Mouse (Mus musculus) stomach, embryonic 14.5 days (tissue): ENCODE results near the gene Pigu. TPM values are rescaled to one million over a fixed set of nuclear protein-coding genes. Genes with fewer than 3 reads are reported as not detected.

Experiments used
- ATAC-seq: fragments of 200-750 bp; cut with Nextera tagmentation; 2 replicates; pipeline ENCODE4 v1.8.0; 2017; ENCODE audit warnings: low read depth, moderate TSS enrichment; ENCODE audit not compliant: insufficient number of reproducible peaks, insufficient read depth, low FRiP score
- H3K27ac ChIP-seq: fragments of 300-500 bp; sonication (generic); 2 replicates; pipeline ENCODE4 v1.5.1; 2014; ENCODE audit warnings: mild to moderate bottlenecking, low read length, moderate library complexity, mixed read lengths
- H3K27me3 ChIP-seq: fragments of 300-500 bp; sonication (generic); 2 replicates; pipeline ENCODE4 v1.6.1; 2014; ENCODE audit warnings: low read length, control low read depth, mixed read lengths; ENCODE audit not compliant: control insufficient read depth, insufficient read depth
- H3K36me3 ChIP-seq: fragments of 300-500 bp; sonication (generic); 2 replicates; pipeline ENCODE4 v1.6.1; 2014; ENCODE audit warnings: mild to moderate bottlenecking, control low read depth, low read length, moderate library complexity, mixed read lengths; ENCODE audit not compliant: control insufficient read depth, insufficient read depth
- H3K4me1 ChIP-seq: fragments of 300-500 bp; sonication (generic); 2 replicates; pipeline ENCODE4 v1.6.1; 2014; ENCODE audit warnings: low read length, control low read depth, mixed read lengths; ENCODE audit not compliant: control insufficient read depth, insufficient read depth
- H3K4me2 ChIP-seq: fragments of 300-500 bp; sonication (generic); replicated peaks from 2 replicates; pipeline ENCODE4 v1.6.1; 2014; ENCODE audit warnings: low read depth, low read length, control low read depth
- H3K4me3 ChIP-seq: fragments of 300-500 bp; sonication (generic); 2 replicates; pipeline ENCODE4 v1.5.1; 2014; ENCODE audit warnings: low read depth, low read length, control low read depth
- H3K9ac ChIP-seq: fragments of 300-500 bp; sonication (generic); replicated peaks from 2 replicates; pipeline ENCODE4 v1.6.1; 2014; ENCODE audit warnings: low read depth, mild to moderate bottlenecking, control low read depth, low read length, moderate library complexity, mixed read lengths
- H3K9me3 ChIP-seq: fragments of 300-500 bp; sonication (generic); 2 replicates; pipeline ENCODE4 v1.6.1; 2016; ENCODE audit warnings: low read depth, low read length, control low read depth; ENCODE audit not compliant: control insufficient read depth
- WGBS: fragments of 180-500 bp; shearing (Covaris S2); extraction: QIAGEN DNeasy Blood & Tissue Kit; methylation state at CpG from one replicate; pipeline ENCODE4 v1.1.7; 2014; 5-methylcytosine and 5-hydroxymethylcytosine counted together
- polyA plus RNA-seq: library from polyadenylated mRNA; unstranded; fragments of >200 nt; fragmentation: Nextera tagmentation; extraction: Ambion mirVana; gene quantifications from 2 replicates; pipeline ENCODE4 v1.2.1, GENCODE M21; 2014

The Pigu gene
- polyA plus RNA-seq, 1 experiment from 2014 or later = 62.5 TPM

DNA sequence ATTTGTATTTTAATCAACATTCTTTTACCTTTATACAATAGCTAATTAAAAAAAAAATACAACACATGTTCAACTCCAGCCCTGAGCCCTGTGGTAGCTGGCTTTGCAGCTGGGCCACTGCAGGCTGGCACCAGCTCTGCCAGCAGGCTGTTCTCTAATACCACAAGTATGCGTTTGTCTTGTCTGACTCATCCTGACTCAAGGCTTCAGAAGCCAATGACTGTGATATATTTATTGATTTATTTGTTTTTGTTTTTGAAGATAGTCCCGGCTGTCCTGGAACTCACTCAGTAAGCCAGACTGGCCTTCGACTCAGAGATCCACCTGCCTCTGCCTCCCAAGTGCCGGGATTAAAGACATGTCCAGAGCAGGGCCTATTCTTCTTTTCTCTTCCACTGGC lies 63.3 kb downstream of the Pigu start:
- Histone ChIP-seq H3K9ac (no peak overlapping the region), H3K27me3 (no peaks in the 10 kb centered on the region), H3K4me3 (no peak overlapping the region), H3K4me2 (no peak overlapping the region), H3K4me1 (no peaks in the 10 kb centered on the region), H3K9me3 (no peaks in the 10 kb centered on the region), H3K27ac (no peak overlapping the region), H3K36me3 (peaks cover 44% of the 10 kb centered on the region)
- no peak for ATAC-seq
- WGBS = 90% methylated on average over 4 of the region's 4 CpGs

DNA sequence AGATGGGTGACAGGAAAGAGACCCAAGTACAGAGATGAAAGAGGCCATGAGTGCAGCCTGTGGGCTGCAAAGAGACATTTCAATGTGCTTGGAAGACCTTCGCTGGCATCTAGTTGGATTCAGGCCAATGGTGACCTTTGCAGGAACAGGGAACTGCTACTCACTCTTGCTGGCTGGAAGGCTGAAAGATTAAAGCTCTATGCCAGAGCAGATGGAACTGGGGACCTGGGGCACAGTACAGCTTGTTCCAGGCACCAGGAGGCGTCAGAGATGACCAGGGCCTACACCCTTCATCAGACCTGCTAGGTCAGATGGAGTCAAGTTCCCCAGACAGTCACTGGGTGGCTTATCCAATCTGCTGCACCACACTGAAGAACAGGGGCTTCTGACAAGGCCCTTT lies 63.8 kb downstream of the Pigu start:
- Histone ChIP-seq H3K4me2 (no peak overlapping the region), H3K4me1 (no peaks in the 10 kb centered on the region), H3K9me3 (no peaks in the 10 kb centered on the region), H3K27me3 (no peaks in the 10 kb centered on the region), H3K9ac (no peak overlapping the region), H3K4me3 (no peak overlapping the region), H3K27ac (no peak overlapping the region), H3K36me3 (peaks cover 38% of the 10 kb centered on the region)
- 90% methylated on average over 2 of the region's 2 CpGs for WGBS
- ATAC-seq = no peak

DNA sequence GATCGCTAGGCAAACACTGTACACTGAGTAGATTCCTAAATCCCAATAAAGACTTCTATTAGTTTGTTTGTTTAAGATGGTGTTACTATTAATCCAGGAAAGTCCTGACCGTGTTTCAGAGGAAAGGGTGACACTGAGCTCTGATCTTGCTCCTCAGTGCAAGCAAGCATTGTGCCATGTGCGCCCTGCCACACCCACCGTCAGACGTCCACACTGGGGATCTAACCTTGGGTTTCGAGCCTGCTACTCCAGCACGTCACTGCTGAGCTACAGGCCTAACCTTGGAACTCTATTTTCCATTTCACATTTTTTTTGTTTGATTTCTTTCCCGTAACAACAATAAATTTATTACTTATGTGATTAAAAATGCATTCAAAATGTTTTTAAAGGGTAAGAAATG lies 67.2 kb downstream of the Pigu start:
- no peak overlapping the region for H3K4me3 ChIP-seq
- no peak overlapping the region for H3K4me2 ChIP-seq
- H3K36me3 ChIP-seq = peaks cover 13% of the 10 kb centered on the region
- ATAC-seq = no peak
- no peaks in the 10 kb centered on the region for H3K4me1 ChIP-seq
- H3K9ac ChIP-seq = no peak overlapping the region
- no peak overlapping the region for H3K27ac ChIP-seq
- no peaks in the 10 kb centered on the region for H3K27me3 ChIP-seq
- H3K9me3 ChIP-seq = no peaks in the 10 kb centered on the region
- WGBS = 86% methylated on average over 8 of the region's 8 CpGs

- no peak for ATAC-seq
- WGBS = 82% methylated on average over 4 of the region's 4 CpGs
- H3K27ac ChIP-seq = no peak overlapping the region
- no peak overlapping the region for H3K4me3 ChIP-seq
- H3K9me3 ChIP-seq = no peaks in the 10 kb centered on the region
- H3K4me2 ChIP-seq = no peak overlapping the region
- H3K27me3 ChIP-seq = no peaks in the 10 kb centered on the region
- H3K4me1 ChIP-seq = no peaks in the 10 kb centered on the region
- no peak overlapping the region for H3K9ac ChIP-seq
- H3K36me3 ChIP-seq = peaks cover 12% of the 10 kb centered on the region
Observed at GRCm38 (mm10) chr2:155287456-155288250, 69.6 kb downstream of the Pigu start.

DNA sequence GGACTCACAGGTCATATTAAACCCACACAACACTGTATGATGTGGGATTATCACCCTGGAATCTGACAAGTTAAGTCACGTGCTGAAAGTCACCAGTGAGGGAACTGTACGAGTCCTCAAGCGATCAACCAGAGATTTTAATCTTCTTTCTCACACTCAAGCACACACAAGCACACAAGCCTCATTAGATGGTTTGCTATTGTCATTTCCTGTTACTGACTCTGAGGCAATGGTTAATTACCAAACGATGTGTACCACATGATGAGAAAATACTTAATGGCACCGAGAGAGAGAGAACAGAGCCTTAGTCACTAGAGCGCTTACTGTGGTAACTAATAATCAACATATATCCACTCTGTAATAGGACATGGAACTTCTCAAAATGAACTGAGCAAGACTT lies 71.5 kb downstream of the Pigu start:
- Histone ChIP-seq H3K4me3 (no peak overlapping the region), H3K27me3 (no peaks in the 10 kb centered on the region), H3K9ac (no peak overlapping the region), H3K4me2 (no peak overlapping the region), H3K27ac (no peak overlapping the region), H3K9me3 (no peaks in the 10 kb centered on the region), H3K4me1 (no peaks in the 10 kb centered on the region), H3K36me3 (peaks cover 5% of the 10 kb centered on the region; the same call in 1 of the 2 replicates)
- no peak for ATAC-seq
- 87% methylated on average over 6 of the region's 6 CpGs for WGBS

DNA sequence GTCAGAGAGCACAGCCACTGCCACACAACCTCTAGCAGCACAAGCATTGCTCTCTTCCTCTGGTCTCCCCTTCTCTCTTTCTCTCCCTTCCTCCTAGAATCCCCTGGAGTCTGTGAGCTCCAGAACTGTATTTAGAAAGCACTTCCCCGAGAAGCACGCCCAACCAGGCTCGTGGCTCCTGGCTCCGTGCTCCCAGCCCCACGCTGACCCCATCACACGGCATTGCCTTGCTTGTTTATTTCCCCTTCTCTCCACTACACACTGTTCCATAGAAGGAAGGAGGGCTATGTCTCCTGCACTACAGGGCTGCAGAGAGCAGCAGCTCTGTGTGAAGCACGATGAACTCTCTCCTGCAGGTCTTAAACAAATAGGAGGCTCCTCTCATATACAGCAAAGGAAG lies 72.6 kb downstream of the Pigu start:
- H3K9ac ChIP-seq = no peak overlapping the region
- H3K27ac ChIP-seq = no peak overlapping the region; the same call in 1 of the 2 replicates
- no peak for ATAC-seq
- no peak overlapping the region for H3K4me2 ChIP-seq
- H3K4me1 ChIP-seq = no peaks in the 10 kb centered on the region
- WGBS = 66% methylated on average over 7 of the region's 7 CpGs
- no peak overlapping the region for H3K4me3 ChIP-seq
- H3K27me3 ChIP-seq = no peaks in the 10 kb centered on the region
- peaks cover 5% of the 10 kb centered on the region; the same call in 1 of the 2 replicates for H3K36me3 ChIP-seq
- no peaks in the 10 kb centered on the region for H3K9me3 ChIP-seq

GRCm38 (mm10) chr2:155283793-155284192 lies 73.4 kb downstream of the Pigu start:
- Histone ChIP-seq H3K9ac (no peak overlapping the region), H3K4me1 (no peaks in the 10 kb centered on the region), H3K4me2 (no peak overlapping the region), H3K27me3 (no peaks in the 10 kb centered on the region), H3K36me3 (peaks cover 9% of the 10 kb centered on the region), H3K9me3 (no peaks in the 10 kb centered on the region), H3K4me3 (no peak overlapping the region), H3K27ac (no peak overlapping the region)
- no peak for ATAC-seq
- WGBS = 89% methylated on average over 4 of the region's 4 CpGs

- H3K9me3 ChIP-seq = no peaks in the 10 kb centered on the region
- ATAC-seq = no peak
- peaks cover 13% of the 10 kb centered on the region for H3K36me3 ChIP-seq
- 68% methylated on average over 2 of the region's 2 CpGs for WGBS
- no peak overlapping the region for H3K9ac ChIP-seq
- H3K4me3 ChIP-seq = no peak overlapping the region
- peaks cover 9% of the 10 kb centered on the region for H3K4me1 ChIP-seq
- H3K4me2 ChIP-seq = no peak overlapping the region
- no peaks in the 10 kb centered on the region for H3K27me3 ChIP-seq
- no peak overlapping the region for H3K27ac ChIP-seq
Observed at GRCm38 (mm10) chr2:155280116-155280515, 77.1 kb downstream of the Pigu start.

DNA sequence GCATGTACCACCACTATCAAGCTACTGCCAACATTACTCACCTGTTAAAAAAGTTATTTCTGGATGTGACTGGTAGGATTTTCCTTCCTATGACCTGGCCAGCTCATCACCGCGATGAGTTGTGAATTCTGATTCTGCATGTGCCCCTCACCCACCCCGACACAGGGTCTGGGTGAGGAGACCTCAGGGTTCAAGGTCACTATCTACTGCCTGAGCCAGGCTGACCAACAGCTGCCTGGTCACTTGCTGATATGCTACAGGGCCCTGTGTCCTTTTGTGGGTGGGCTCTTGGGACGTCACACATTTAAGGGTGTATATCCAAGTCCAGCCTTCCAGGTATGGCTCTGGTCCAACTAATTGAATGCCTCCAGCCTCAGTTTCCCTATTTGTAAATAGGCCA lies 78.1 kb downstream of the Pigu start:
- Histone ChIP-seq H3K27ac (no peak overlapping the region), H3K4me2 (no peak overlapping the region), H3K9ac (no peak overlapping the region), H3K27me3 (no peaks in the 10 kb centered on the region), H3K4me3 (no peak overlapping the region), H3K9me3 (no peaks in the 10 kb centered on the region), H3K4me1 (peaks cover 9% of the 10 kb centered on the region), H3K36me3 (peaks cover 13% of the 10 kb centered on the region)
- WGBS = 84% methylated on average over 4 of the region's 4 CpGs
- ATAC-seq = no peak
